Mouse (Mus musculus): ENCODE measurements at regions not wholly inside any gene's neighbourhood (a gene's known extent, or its start where the extent isn't known, plus 50 kb on each side); places are given as distances from the start of the nearest gene placed in this dataset.
A peak's percentile ranks its signal among the peaks of the same experiment; 100 is the strongest.

DNA sequence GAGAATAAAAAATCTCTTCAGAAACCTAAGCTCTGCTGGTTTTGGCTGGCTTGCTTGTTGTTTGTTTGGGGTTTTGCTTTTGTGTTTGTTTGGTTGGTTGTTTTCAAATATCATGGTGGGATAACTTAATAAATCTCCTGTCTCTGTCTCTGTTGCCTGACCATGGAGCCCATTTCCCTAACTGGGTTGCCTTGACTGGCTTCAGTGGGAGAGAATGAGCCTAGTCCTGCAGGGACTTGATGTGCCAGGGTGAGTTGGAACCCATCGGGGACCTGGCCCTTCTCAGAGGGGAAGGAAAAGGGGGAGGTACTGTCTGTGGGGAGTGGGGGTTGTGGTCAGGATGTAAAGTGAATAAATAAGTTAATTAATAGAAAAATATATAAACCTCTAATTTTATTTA is 111.1 kb upstream of the Phyhipl start:
- no peak overlapping the region for H3K4me3 ChIP-seq (ENCODE audit: low read length)
- no peak overlapping the region for H3K9ac ChIP-seq (replicated peaks; ENCODE audit: low read length)
- no peak overlapping the region for H3K4me2 ChIP-seq (ENCODE audit: low read depth, low read length)
- no peaks in the 10 kb centered on the region for H3K9me3 ChIP-seq (ENCODE audit: low read length)
- no peak for ATAC-seq
- DNase-seq (ENCODE audit: low spot score) = no peak
- no peaks in the 10 kb centered on the region for H3K27me3 ChIP-seq (ENCODE audit: insufficient read depth, low read length)
- WGBS = 50% methylated on average over 1 of the region's 1 CpGs
- no peak for TF ChIP-seq CTCF (IDR thresholded peaks at IDR 0.05; ENCODE audit: low read depth)
- H3K4me1 ChIP-seq (ENCODE audit: insufficient read depth, low read length) = 0 out of 2 replicates have a peak, but pooled peaks cover 4% of the 10 kb centered on the region
- H3K27ac ChIP-seq = no peak overlapping the region
- no peaks in the 10 kb centered on the region for H3K36me3 ChIP-seq (ENCODE audit: insufficient read depth, low read length)

DNA sequence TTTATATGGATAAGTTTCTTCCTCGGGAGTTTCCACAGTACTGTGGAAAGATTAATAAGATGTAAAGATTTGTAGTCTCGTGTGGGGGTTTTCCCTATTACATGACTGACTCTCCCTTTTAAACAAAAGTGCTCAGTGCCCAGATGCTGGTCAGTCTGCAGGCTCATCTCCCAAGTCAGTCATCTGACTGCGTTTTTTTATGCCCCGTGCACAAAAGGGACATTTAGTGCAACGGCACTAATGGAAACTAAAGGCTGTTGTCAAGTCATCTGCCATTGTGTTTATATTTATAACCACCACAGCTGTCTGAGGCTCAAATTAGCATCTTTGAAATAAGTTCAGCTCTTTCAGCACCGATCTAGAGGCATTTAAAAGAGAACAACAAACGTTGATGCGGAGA is 110.7 kb upstream of the Phyhipl start:
- Histone ChIP-seq H3K9ac (replicated peaks; ENCODE audit: low read length) (no peak overlapping the region), H3K36me3 (ENCODE audit: insufficient read depth, low read length) (no peaks in the 10 kb centered on the region), H3K27ac (no peak overlapping the region), H3K9me3 (ENCODE audit: low read length) (no peaks in the 10 kb centered on the region), H3K4me1 (ENCODE audit: insufficient read depth, low read length) (0 out of 2 replicates have a peak, but pooled peaks cover 4% of the 10 kb centered on the region), H3K4me2 (ENCODE audit: low read depth, low read length) (no peak overlapping the region), H3K27me3 (ENCODE audit: insufficient read depth, low read length) (no peaks in the 10 kb centered on the region), H3K4me3 (ENCODE audit: low read length) (no peak overlapping the region)
- TF ChIP-seq CTCF (IDR thresholded peaks at IDR 0.05; ENCODE audit: low read depth) = no peak
- 48% methylated on average over 8 of the region's 8 CpGs for WGBS
- DNase-seq (ENCODE audit: low spot score) = no peak
- no peak for ATAC-seq

DNA sequence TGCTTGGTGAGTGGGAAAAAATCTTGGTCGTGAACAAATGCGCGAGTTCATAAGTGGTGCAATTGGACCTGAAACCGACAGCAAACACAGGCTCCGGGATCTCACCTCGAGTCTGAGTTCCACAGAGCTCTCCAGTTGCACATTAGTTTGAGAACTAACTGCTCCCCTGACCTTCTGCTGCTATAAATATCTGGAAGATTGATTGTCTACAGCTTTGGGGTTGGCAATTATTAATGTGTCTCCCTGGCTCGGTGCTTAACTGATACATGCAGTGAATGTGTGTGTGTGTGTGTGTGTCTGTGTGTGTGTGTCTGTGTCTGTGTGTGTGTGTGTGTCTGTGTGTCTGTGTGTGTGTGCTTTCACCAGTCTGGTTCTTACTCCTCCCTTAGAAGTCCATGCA is 107.4 kb upstream of the Phyhipl start:
- Histone ChIP-seq H3K4me1 (ENCODE audit: insufficient read depth, low read length) (0 out of 2 replicates have a peak, but pooled peaks cover 4% of the 10 kb centered on the region), H3K4me3 (ENCODE audit: low read length) (no peak overlapping the region), H3K36me3 (ENCODE audit: insufficient read depth, low read length) (no peaks in the 10 kb centered on the region), H3K9me3 (ENCODE audit: low read length) (no peaks in the 10 kb centered on the region), H3K27ac (no peak overlapping the region), H3K9ac (replicated peaks; ENCODE audit: low read length) (no peak overlapping the region), H3K4me2 (ENCODE audit: low read depth, low read length) (no peak overlapping the region), H3K27me3 (ENCODE audit: insufficient read depth, low read length) (no peaks in the 10 kb centered on the region)
- ATAC-seq (no peak), DNase-seq (ENCODE audit: low spot score) (peak; percentile 10)
- WGBS = 75% methylated on average over 7 of the region's 7 CpGs
- no peak for TF ChIP-seq CTCF (IDR thresholded peaks at IDR 0.05; ENCODE audit: low read depth)

DNA sequence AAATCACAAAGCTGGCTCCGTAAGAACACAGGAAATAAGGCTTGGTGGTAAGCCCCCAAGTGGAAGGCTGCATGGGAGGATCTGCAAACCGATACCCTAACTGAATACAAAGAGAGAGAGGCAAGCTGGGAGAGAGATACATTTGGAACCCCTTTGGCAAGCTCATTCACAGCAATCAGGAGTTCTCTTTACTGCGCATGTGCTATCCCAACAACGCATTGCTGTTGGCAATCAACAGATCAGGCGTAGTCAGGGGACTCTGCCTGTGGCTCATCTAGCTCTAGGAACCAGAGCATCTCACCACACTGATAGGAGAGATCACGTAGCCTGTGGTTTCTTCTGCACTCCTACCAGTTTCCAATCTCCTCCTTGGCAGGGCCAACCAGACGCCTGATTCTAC is 103.9 kb upstream of the Phyhipl start:
- Histone ChIP-seq H3K9ac (replicated peaks; ENCODE audit: low read length) (no peak overlapping the region), H3K4me3 (ENCODE audit: low read length) (no peak overlapping the region), H3K9me3 (ENCODE audit: low read length) (no peaks in the 10 kb centered on the region), H3K36me3 (ENCODE audit: insufficient read depth, low read length) (no peaks in the 10 kb centered on the region), H3K27ac (no peak overlapping the region), H3K4me2 (ENCODE audit: low read depth, low read length) (no peak overlapping the region), H3K4me1 (ENCODE audit: insufficient read depth, low read length) (no peaks in the 10 kb centered on the region), H3K27me3 (ENCODE audit: insufficient read depth, low read length) (no peaks in the 10 kb centered on the region)
- 80% methylated on average over 7 of the region's 7 CpGs for WGBS
- TF ChIP-seq CTCF (IDR thresholded peaks at IDR 0.05; ENCODE audit: low read depth) = no peak
- ATAC-seq (no peak), DNase-seq (ENCODE audit: low spot score) (no peak)

DNA sequence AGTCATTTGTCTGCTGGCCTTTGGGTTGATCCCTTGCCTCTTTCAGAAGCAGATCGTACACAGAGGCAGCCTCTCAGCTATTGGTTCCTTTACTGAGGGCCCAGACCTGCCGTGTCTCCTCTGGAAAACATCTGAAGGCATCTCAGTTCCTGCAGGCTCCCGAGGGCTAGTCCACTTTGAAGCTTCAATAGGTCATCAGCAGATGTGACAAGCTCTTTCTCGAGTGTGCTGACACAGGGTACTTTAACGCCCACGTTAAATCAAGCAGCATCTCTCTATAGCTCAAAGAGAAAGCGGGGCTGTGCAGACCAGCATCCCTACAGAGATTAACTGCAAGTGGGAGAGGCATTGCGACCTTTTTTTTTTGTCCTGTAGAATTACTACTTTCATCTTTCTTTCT is 96.0 kb upstream of the Phyhipl start:
- Histone ChIP-seq H3K27ac (no peak overlapping the region), H3K9ac (replicated peaks; ENCODE audit: low read length) (no peak overlapping the region), H3K4me3 (ENCODE audit: low read length) (no peak overlapping the region), H3K36me3 (ENCODE audit: insufficient read depth, low read length) (no peaks in the 10 kb centered on the region), H3K9me3 (ENCODE audit: low read length) (no peaks in the 10 kb centered on the region), H3K27me3 (ENCODE audit: insufficient read depth, low read length) (no peaks in the 10 kb centered on the region), H3K4me1 (ENCODE audit: insufficient read depth, low read length) (peaks cover 3% of the 10 kb centered on the region; the same call in 1 of the 2 replicates), H3K4me2 (ENCODE audit: low read depth, low read length) (no peak overlapping the region)
- DNase-seq (ENCODE audit: low spot score) (no peak), ATAC-seq (no peak)
- no peak for TF ChIP-seq CTCF (IDR thresholded peaks at IDR 0.05; ENCODE audit: low read depth)
- 57% methylated on average over 8 of the region's 8 CpGs for WGBS

DNA sequence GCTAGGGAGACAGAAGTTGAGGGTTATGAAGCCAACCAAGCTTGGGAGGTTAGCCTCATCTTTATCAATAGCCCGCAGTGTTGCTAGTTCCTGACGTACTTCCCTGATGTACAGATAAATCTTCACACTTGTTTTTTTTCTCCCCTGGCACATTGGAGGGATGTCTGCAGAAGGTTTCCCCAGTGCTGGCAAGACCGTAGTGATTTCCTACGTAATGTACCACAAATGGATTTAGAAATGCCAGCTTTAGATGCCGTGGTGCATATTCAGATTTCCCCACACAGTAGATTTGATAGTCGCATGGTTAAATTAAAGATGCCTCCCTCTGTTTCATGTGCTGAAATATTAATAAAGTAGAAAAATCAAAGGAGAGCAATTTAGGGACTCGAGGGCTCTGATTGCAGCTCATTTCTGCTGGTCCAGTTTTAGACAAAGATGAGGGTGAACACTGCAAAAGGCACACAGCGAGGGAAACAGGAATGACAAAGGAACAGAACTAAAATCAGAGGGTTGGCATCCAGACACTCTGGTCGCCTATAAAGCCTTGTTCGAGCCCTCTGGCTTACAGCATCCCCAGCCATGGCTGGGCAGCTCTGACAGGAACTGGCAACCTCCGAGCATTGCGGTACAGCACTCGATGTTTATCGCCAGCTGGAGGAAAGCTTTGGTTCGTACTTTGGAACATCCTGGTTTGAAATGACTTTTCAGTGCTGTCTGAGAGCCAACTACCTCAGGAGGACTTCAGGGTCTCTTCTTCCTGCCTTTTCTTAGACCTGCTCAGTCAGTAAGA is 94.8 kb upstream of the Phyhipl start:
- Histone ChIP-seq H3K9me3 (ENCODE audit: low read length) (no peaks in the 10 kb centered on the region), H3K4me2 (ENCODE audit: low read depth, low read length) (no peak overlapping the region), H3K27me3 (ENCODE audit: insufficient read depth, low read length) (no peaks in the 10 kb centered on the region), H3K27ac (no peak overlapping the region), H3K4me1 (ENCODE audit: insufficient read depth, low read length) (peaks cover 3% of the 10 kb centered on the region; the same call in 1 of the 2 replicates), H3K4me3 (ENCODE audit: low read length) (no peak overlapping the region), H3K9ac (replicated peaks; ENCODE audit: low read length) (no peak overlapping the region), H3K36me3 (ENCODE audit: insufficient read depth, low read length) (no peaks in the 10 kb centered on the region)
- DNase-seq (ENCODE audit: low spot score) (no peak), ATAC-seq (no peak)
- 74% methylated on average over 15 of the region's 15 CpGs for WGBS
- TF ChIP-seq CTCF (IDR thresholded peaks at IDR 0.05; ENCODE audit: low read depth) = no peak

DNA sequence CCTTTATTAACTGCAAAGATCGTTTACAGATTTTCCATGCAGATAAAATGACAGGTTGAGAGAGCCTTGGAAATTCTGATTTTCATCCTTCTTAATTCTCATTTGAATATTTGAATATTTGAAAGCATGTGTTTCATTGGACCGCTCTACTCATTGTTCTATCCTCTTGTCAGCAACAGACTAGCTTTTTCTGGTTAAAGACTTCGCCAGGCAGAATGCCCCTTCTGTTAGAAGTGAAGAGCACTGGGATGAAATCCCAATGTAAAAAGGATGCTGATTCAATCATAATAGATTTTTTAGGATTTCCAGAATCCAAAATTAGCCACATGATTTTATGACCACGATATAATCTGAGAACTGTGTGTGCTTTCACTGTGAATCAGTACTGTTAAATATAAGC is 90.8 kb upstream of the Phyhipl start:
- WGBS = 79% methylated on average over 4 of the region's 4 CpGs
- Histone ChIP-seq H3K27me3 (ENCODE audit: insufficient read depth, low read length) (no peaks in the 10 kb centered on the region), H3K4me2 (ENCODE audit: low read depth, low read length) (no peak overlapping the region), H3K36me3 (ENCODE audit: insufficient read depth, low read length) (no peaks in the 10 kb centered on the region), H3K27ac (no peak overlapping the region), H3K4me3 (ENCODE audit: low read length) (no peak overlapping the region), H3K9me3 (ENCODE audit: low read length) (no peaks in the 10 kb centered on the region), H3K9ac (replicated peaks; ENCODE audit: low read length) (no peak overlapping the region), H3K4me1 (ENCODE audit: insufficient read depth, low read length) (peaks cover 2% of the 10 kb centered on the region; the same call in 1 of the 2 replicates)
- DNase-seq (ENCODE audit: low spot score) (no peak), ATAC-seq (no peak)
- TF ChIP-seq CTCF (IDR thresholded peaks at IDR 0.05; ENCODE audit: low read depth) = no peak

Data from hindbrain, postnatal 0 days (tissue).